Mouse (Mus musculus) limb, embryonic 11.5 days (tissue): ENCODE results near the gene Mical3. TPM values are rescaled to one million over a fixed set of nuclear protein-coding genes. Genes with fewer than 3 reads are reported as not detected.

Experiments
- ATAC-seq: fragments of 200-750 bp; cut with Nextera tagmentation; 2 replicates; pipeline ENCODE4 v1.8.0; 2017; ENCODE audit warnings: low read depth; ENCODE audit not compliant: insufficient number of reproducible peaks, low FRiP score, low TSS enrichment
- DNase-seq: peaks from one replicate; pipeline ENCODE4 v3.0.0-alpha.2; 2015; ENCODE audit warnings: low spot score
- H3K27ac ChIP-seq: fragments of 300-500 bp; sonication (generic); replicated peaks from 2 replicates; pipeline ENCODE4 v1.5.1; 2014; ENCODE audit warnings: low read depth, mild to moderate bottlenecking, low read length
- H3K27me3 ChIP-seq: fragments of 300-500 bp; sonication (generic); 2 replicates; pipeline ENCODE4 v1.6.1; 2014; ENCODE audit warnings: mild to moderate bottlenecking, low read length, mixed read lengths; ENCODE audit not compliant: control insufficient read depth, insufficient read depth
- H3K36me3 ChIP-seq: fragments of 300-500 bp; sonication (generic); 2 replicates; pipeline ENCODE4 v1.6.1; 2014; ENCODE audit warnings: mild to moderate bottlenecking, low read length, moderate library complexity, mixed read lengths; ENCODE audit not compliant: control insufficient read depth, insufficient read depth
- H3K4me1 ChIP-seq: fragments of 300-500 bp; sonication (generic); 2 replicates; pipeline ENCODE4 v1.6.1; 2014; ENCODE audit warnings: low read length, mixed read lengths; ENCODE audit not compliant: control insufficient read depth, insufficient read depth
- H3K4me2 ChIP-seq: fragments of 300-500 bp; sonication (generic); 2 replicates; pipeline ENCODE4 v1.6.1; 2014; ENCODE audit warnings: low read depth, mild to moderate bottlenecking, moderate library complexity; ENCODE audit not compliant: severe bottlenecking
- H3K4me3 ChIP-seq: fragments of 300-500 bp; sonication (generic); 2 replicates; pipeline ENCODE4 v1.5.1; 2014; ENCODE audit warnings: low read depth, low read length
- H3K9ac ChIP-seq: fragments of 300-500 bp; sonication (generic); 2 replicates; pipeline ENCODE4 v1.6.1; 2014; ENCODE audit warnings: mild to moderate bottlenecking, low read length
- H3K9me3 ChIP-seq: fragments of 300-500 bp; sonication (generic); 2 replicates; pipeline ENCODE4 v1.6.1; 2016; ENCODE audit warnings: low read length; ENCODE audit not compliant: control insufficient read depth
- WGBS: fragments of 180-500 bp; shearing (Covaris S2); extraction: QIAGEN DNeasy Blood & Tissue Kit; methylation state at CpG from one replicate; pipeline ENCODE4 v1.1.7; 2014; 5-methylcytosine and 5-hydroxymethylcytosine counted together
- polyA plus RNA-seq: library from polyadenylated mRNA; unstranded; fragments of >200 nt; fragmentation: Nextera tagmentation; extraction: Ambion mirVana; gene quantifications from 2 replicates; pipeline ENCODE4 v1.2.1, GENCODE M21; 2014

Mical3 gene
- polyA plus RNA-seq, 1 experiment from 2014 or later = 12.2 TPM

DNA sequence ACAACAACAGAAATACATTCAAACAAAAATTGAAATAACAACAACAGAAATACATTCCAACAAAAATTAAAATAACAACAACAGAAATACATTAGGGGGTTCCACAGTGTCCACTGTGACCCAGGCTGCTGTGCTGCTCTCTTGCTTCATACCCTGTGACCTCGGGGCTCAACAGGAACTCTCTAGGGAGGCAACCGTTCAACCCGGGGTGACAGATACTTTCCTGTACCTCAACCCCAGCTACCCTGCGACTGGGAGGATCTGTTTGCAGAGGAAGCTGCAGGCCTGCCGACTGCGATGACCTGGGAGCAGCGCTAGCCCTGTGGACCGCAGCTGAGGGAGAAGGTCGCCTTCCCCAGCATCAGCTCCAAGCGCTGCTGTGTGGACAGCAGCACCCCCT is 14.4 kb downstream of the Mical3 start:
- Histone ChIP-seq H3K27me3 (no peaks in the 10 kb centered on the region), H3K27ac (no peak overlapping the region), H3K4me3 (no peak overlapping the region), H3K36me3 (no peaks in the 10 kb centered on the region), H3K4me2 (no peak overlapping the region), H3K4me1 (peaks cover 7% of the 10 kb centered on the region), H3K9ac (no peak overlapping the region), H3K9me3 (no peaks in the 10 kb centered on the region)
- 68% methylated on average over 10 of the region's 10 CpGs for WGBS
- ATAC-seq (no peak), DNase-seq (no peak)

DNA sequence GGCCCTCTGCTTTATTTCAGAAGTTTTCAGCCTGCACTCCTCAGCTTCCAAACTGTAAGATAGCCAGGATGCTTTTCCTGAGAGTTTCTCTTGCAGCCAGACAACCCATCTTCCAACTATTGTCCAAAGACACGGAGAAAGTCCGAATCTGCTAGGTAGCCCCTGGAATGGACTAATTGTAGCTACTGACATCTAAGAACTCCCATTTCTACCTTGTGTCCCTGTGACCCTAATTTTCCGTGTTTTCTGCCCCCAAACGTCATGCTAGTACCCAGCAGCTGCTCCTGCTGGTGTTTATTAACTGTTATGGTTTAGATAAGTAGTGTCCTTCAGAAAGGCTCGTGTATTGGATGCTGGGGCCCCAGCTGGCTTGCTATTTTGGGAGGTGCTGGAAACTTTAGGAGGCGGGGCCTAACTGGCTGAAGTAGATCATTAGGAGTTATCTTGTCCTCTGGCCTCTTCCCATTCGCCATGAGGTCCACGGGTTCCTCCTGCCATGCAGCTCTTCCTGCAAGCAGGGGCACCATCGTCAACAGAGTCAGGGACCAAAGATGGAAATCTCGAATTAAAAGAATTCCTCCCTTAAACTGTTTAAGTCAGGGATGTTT is 19.2 kb downstream of the Mical3 start:
- H3K4me3 ChIP-seq = no peak overlapping the region
- ATAC-seq = no peak
- H3K27me3 ChIP-seq = no peaks in the 10 kb centered on the region
- H3K9me3 ChIP-seq = no peaks in the 10 kb centered on the region
- H3K36me3 ChIP-seq = no peaks in the 10 kb centered on the region
- no peak overlapping the region for H3K27ac ChIP-seq
- no peak for DNase-seq
- 55% methylated on average over 10 of the region's 10 CpGs for WGBS
- no peak overlapping the region for H3K9ac ChIP-seq
- H3K4me1 ChIP-seq = peaks cover 15% of the 10 kb centered on the region
- H3K4me2 ChIP-seq = no peak overlapping the region

DNA sequence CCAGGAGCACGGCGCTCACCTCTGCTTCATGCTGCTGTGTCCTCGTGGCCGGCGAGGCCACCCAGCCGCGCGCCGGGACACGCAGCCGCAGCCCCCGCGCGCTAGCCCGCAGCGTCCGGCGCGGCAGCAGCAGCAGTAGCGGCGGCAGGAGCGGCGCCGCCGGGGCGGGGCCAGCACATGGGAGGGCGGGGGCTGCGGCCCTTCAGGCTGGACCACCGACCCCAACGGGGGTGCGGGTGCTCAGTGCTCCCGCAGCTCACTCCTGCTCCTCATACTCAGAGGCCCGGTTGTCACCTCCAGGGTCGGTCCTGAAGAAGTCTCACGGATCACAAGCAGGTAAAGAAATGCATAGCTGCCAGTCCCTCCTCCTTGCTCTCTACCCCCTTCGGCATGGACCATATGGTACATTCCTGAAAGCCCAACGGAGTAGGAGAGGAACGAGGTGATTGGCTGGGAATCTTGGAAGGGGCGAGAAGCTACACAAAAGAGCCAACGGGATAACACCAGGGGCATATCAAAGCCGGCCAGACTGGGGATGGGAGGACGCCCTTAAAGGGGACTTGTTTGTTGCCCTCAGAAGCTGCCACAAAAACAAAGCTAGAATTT is 20.7 kb downstream of the Mical3 start:
- Histone ChIP-seq H3K4me1 (peaks cover 15% of the 10 kb centered on the region), H3K36me3 (no peaks in the 10 kb centered on the region), H3K9me3 (no peaks in the 10 kb centered on the region), H3K27me3 (no peaks in the 10 kb centered on the region), H3K4me3 (peak overlapping the region; percentile 80), H3K27ac (no peak overlapping the region), H3K9ac (peak overlapping the region; percentile 79), H3K4me2 (peak overlapping the region; percentile 91)
- ATAC-seq = peak; percentile 97
- DNase-seq = peak; percentile 89
- WGBS = under 1% methylated on average over 42 of the region's 42 CpGs

DNA sequence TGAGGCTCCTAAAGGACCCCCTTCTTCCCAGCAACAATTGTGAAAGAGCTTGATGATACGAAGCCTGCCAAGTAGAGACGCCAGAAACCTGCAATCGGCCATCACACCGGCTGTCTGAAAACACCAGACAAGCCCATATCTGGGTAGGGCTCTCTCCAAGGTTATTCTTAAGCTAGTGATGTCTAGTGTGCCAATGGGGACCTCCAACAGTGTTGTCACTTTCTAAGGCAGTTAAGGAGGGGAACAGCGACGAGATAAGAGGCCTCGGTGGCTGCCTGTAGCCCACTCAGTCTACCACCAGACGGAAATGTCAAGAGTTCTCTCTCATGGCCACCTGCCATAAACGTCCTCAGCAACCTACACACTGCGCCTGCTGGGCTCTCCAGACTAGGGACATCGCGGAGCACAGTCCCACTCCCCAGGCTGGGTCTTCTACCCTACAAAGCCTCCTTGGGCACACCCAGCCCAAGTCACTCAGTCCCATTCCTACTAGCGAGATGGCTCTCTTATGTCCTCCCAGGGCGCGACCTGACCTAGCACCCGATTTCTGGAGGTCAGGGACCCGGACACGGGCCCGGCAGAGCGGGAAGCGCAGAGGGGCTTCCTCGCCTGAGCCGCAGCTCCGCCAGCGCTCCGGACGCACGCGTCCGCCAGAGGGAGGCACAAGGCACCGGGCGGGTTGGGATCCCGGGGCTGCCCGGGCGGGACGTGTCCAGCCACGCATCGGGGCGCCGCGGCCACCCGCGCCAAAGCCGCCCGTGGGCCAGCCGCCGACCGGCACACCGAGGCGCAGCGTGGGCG is 21.4 kb downstream of the Mical3 start:
- Histone ChIP-seq H3K36me3 (no peaks in the 10 kb centered on the region), H3K4me2 (peak overlapping the region; percentile 91), H3K9me3 (no peaks in the 10 kb centered on the region), H3K27me3 (no peaks in the 10 kb centered on the region), H3K4me3 (peak overlapping the region; percentile 80), H3K4me1 (peaks cover 15% of the 10 kb centered on the region), H3K9ac (peak overlapping the region; percentile 79), H3K27ac (no peak overlapping the region)
- ATAC-seq = peak; percentile 29; the same call in 1 of the 2 replicates
- DNase-seq = peak; percentile 55
- 2% methylated on average over 52 of the region's 52 CpGs for WGBS

DNA sequence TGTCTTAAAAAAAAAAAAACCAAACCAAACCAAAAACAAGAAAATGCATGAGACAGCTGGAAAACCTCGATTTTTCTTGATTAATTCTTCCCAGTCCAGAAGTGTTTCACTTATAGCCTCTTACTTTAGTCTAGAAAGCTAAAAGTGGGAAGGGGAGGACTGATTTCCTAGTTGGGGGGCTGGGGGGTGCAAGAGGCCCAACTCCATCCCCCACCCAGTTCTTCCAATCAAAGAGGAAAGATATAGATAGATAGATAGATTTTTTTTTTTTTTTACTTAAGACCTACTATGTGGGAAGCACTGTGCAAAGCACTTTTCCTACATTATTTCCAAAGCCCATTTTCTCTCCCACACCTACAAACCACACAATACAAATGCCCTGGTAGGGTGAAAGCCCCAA is 22.7 kb downstream of the Mical3 start:
- no peak overlapping the region for H3K9ac ChIP-seq
- peaks cover 15% of the 10 kb centered on the region for H3K4me1 ChIP-seq
- H3K27me3 ChIP-seq = no peaks in the 10 kb centered on the region
- no peak overlapping the region for H3K27ac ChIP-seq
- H3K36me3 ChIP-seq = peaks cover 3% of the 10 kb centered on the region; the same call in 1 of the 2 replicates
- WGBS = 71% methylated on average over 1 of the region's 1 CpGs
- ATAC-seq (no peak), DNase-seq (no peak)
- H3K4me2 ChIP-seq = no peak overlapping the region
- H3K9me3 ChIP-seq = no peaks in the 10 kb centered on the region
- no peak overlapping the region for H3K4me3 ChIP-seq

DNA sequence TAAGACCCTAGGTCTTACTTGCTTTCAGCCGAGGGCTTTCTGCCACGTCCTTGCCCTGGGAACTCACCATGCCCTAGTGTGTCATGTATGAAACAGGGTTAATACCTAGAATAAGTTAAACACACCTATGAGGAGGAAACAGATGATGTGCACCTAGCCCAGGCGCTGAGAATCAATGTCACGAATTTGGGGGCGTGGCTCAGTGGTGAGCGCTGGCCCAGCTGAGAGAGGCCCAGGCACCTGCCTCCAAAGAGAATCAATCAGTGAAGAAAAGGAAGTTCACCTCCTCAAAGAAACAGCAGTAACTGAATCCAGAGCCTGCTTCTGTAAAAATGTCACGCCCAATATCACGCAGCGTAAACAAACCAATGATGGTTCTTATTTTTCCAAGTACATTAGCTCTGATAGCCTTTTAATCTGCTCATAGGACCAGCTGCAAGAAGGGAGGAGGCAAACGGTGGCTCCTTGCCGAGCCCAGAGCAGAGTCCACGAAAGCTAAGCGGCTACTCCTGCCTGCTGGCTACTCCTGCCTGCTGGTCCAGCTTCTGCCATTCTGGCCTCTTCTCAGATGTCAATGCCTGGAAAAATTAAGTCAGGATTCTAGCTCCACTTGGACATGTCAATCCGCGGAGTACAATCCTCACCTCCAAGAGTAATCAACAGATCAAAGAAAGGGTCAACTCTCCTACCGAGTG is 23.9 kb downstream of the Mical3 start:
- DNase-seq (no peak), ATAC-seq (no peak)
- WGBS = 86% methylated on average over 16 of the region's 16 CpGs
- Histone ChIP-seq H3K4me2 (no peak overlapping the region), H3K4me1 (peaks cover 12% of the 10 kb centered on the region), H3K9ac (no peak overlapping the region), H3K27me3 (no peaks in the 10 kb centered on the region), H3K27ac (no peak overlapping the region), H3K36me3 (peaks cover 3% of the 10 kb centered on the region; the same call in 1 of the 2 replicates), H3K9me3 (no peaks in the 10 kb centered on the region), H3K4me3 (no peak overlapping the region)

DNA sequence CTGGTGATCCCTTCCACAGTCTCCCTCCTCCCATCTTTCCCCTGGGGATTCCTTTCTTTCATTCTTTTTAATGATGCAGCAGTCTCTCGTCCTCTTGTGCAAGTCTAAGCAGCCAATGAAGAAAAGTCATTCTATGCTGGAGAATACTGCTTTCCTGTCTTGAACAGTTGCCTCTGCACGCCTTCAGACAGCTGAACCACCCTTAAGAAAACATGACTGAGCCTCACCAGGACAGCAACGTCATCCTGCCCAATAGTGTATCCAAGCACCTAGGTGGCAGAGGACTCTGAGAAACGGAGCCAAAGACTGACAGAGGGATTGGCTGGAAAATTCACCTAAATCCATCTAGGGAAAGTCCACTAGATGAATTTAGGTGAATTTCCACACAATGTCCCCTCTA is 25.1 kb downstream of the Mical3 start:
- H3K4me1 ChIP-seq = peaks cover 5% of the 10 kb centered on the region
- H3K4me2 ChIP-seq = no peak overlapping the region
- no peak overlapping the region for H3K4me3 ChIP-seq
- WGBS = 80% methylated on average over 4 of the region's 4 CpGs
- no peaks in the 10 kb centered on the region for H3K27me3 ChIP-seq
- peaks cover 3% of the 10 kb centered on the region; the same call in 1 of the 2 replicates for H3K36me3 ChIP-seq
- no peaks in the 10 kb centered on the region for H3K9me3 ChIP-seq
- no peak overlapping the region for H3K27ac ChIP-seq
- ATAC-seq (no peak), DNase-seq (no peak)
- no peak overlapping the region for H3K9ac ChIP-seq
